Mouse (Mus musculus) common myeloid progenitor, adult 5-6 weeks (primary cell): ENCODE data around the gene Tmem259. TPM values are rescaled to one million over a fixed set of nuclear protein-coding genes. Genes with fewer than 3 reads are reported as not detected.

Source experiments
- ATAC-seq: replicated peaks from 2 replicates; pipeline ENCODE4 v1.8.0; 2016; ENCODE audit warnings: low read depth, mild to moderate bottlenecking, moderate TSS enrichment, inconsistent platforms; ENCODE audit not compliant: poor library complexity, severe bottlenecking
- total RNA-seq: library from RNA; stranded (forward); fragments of 200-1000, 187-1606 nt; gene quantifications from 2 replicates; pipeline ENCODE4 v1.2.3, GENCODE M21; 2017

The Tmem259 gene
- total RNA-seq, 1 experiment from 2014 or later: 56.7 TPM

DNA sequence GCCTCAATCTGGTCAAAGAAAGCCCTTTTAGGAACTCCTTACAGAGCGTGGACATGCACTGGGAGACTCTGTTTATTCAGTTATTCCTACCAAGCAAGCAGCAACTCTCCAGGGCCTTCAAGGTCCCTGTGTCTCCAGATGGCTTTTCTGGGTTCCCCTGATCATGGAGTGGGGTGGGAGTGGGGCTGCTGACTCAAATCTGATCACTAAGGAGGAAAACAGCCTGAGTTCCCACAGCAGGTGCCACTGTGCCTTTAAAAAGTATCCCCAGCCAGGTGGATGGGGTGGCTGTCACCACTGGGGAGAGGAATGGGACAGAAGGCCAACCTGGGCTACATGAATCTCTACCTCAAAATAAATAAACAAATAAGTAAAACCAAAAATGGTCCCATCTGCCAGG, 41.1 kb downstream of the Tmem259 start:
- ATAC-seq: no peak

DNA sequence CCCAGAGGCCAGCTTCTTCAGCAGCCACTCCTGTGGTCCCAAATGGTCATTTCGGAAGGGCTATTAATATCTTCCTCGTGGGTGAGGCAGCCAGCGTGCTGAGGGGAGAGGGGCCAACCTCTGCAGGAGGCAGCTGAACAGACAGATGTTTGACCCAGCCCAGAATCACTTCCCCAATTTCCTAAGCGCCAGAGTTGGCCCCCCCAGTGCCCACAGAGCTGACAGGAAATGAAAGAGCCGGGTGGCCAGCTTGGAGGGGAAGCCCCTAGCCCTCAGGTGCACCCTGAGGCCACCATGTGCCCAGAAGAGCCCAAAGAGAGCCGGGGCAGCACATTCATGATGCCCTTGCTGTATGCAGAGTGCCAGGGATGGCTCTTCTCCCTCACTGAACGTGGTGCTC, 43.4 kb downstream of the Tmem259 start:
- ATAC-seq: peak; percentile 53

DNA sequence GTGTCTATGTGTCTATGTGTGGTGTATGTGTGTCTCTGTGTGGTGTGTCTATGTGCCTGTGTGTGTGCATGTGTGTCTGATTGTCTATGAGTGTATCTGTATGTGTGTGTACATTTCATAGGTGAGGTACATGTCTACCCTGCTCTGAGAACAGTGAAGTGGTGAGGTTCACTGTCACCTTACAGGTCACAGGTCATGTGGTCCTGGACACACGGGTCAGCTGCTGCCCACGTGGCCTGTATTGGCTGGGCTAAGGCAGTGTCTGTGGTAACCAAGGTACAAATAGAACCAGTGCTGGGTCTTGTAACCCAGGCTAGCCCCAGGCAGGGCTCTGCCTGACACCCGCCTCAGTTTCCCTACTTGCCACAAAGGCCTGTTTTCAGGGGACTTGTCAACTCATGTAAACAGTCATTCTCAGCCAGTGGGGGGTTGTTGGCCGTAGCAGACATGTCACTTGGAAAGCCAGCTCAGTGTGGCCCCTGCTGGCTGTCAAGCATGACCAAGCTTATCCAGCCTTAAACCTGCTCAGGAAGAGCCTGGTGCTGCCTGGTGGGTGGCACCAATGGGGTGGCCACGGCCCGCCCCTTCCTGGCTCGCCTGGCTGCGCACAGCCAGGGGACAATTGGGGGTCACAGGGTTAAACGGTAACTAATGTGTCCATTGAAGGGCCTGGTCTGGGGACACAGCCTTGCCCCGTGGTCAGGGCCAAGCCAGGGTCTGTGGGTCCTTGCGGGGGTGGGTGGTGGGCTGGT, 46.2 kb downstream of the Tmem259 start:
- ATAC-seq: peak; percentile 23; the same call in 1 of the 2 replicates

DNA sequence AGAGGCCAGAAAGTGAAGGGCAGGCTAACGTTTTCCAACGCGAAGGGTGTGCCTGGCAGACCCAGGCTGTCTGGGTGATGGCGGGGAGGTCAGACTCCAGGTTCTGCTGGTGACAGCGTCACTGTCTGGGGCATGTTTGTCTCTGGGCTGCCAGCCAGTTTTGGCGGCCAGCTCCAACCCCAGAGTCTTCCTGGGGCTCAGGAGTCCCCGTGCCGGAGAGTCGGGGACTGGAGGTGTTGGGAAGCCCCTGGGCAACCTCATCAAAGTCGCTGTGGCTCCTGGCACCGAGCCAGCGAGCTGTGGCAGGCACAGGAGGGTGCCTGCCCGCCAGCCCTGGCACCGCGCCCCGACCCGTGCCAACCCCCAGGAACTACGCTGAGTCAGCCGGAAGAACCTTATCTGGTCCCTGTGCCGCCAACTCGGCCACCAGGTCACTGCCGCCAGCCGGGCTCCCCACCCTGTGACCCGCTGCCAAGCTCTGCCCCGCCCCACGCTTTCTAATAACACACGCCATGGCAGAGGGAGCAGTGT, 47.2 kb downstream of the Tmem259 start:
- peak; percentile 67 for ATAC-seq

DNA sequence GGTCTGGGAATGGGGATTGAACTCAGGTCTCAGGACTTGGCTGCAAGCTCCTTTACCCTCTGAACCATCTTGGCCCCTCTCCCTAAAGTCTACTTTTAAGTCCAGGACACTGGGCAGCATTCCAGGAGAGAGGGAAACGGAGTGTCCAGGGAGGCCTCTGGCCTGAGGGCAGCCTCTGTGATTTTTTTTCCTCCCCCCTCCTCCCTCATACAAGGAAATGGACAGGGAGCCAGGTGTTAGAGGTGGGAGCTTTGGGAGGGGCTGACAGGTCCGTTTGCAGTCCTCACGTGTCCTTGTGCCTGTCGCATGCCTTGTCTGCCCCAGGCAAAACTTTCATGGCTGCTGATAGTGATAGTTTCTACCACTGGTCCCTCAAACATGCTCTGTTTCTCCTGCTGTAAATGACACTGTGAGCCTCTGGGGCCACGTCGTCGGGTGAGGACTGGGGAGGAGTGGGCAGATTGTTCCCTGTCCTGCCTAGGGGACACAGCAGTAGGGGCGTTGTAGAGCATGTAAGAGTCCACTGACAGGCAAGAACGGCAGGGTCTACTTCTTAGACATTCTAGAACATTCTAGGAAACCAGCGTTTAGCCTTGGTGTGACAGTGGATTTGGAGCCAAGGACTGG, 47.7 kb downstream of the Tmem259 start:
- peak; percentile 1; the same call in 1 of the 2 replicates for ATAC-seq

DNA sequence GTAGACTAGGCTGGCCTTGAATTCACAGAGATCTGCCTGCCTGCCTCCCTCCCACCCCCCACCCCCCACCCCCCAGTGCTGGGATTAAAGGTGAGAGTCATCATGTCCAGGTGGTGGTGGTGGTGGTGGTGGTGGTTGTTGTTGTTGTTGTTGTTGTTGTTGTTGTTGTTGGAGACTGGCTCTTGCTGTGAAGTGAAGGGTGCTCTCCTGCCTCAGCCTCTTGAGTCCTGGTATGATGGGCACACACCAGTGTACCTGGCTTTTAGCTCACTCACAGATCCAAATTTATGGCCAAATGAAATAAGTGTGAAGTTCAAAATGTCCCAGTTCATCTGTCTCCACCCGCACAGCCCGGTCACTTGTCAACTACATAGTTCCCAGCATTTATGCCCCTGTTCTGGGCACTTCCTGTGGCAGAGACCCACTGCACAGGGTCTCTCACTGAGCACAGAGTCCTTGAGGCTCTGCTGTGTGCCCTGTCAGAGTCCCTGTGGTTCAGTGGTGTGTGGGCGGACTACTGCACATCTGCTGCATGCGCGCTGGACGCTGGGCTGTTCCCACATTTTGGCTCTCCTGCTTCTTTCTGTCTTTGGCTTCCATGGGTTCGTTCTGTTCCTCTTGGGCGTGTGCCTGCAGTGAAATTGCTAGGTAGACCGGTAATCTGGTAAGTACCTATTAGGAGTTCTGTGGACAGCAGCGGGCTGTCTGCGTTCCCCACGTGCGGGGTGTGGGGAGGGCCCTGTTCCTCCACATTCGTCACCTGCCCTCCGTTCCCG, 49.1 kb downstream of the Tmem259 start:
- no peak for ATAC-seq

DNA sequence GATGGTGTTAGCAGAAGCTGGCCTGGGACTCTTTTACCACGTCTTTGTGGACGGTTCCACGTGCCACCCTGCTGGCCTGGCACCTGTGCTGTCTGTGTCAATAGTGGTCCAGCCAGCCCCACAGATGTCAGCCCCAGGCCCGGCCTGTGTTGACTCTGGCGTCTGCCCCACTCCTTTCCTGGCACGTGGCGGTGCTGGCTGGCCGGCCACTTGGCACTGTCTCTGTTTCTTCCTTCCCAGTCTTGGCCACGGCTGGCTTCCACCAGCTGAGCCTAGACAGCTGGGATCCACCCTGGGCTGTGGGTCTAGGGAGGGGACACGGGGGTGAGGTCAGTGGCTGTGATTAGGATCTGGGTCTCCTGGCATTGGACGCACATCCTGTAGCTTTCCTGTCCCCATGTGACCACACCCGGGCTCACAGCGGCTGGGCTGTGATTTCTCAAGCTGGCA, 49.8 kb downstream of the Tmem259 start:
- ATAC-seq: no peak

DNA sequence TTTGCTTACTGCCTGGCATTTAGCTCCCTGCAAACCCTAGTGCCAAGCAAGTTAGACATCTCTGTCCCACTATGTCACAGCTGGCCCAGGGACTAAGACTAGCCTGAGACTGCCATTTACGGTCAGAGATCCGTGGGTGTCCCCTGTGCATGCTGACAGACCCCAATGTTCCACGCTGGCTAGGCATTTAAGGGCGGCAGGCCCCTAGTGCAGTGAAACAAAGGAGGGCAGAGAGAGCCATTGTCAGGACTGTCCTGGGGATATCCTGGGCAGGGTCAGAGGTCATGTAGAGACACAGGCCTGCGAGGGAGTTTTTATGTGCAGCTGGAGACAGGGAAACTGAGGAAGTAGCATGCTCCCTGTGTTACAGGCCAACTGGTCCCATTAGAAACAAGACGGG, 50.3 kb downstream of the Tmem259 start:
- no peak for ATAC-seq

DNA sequence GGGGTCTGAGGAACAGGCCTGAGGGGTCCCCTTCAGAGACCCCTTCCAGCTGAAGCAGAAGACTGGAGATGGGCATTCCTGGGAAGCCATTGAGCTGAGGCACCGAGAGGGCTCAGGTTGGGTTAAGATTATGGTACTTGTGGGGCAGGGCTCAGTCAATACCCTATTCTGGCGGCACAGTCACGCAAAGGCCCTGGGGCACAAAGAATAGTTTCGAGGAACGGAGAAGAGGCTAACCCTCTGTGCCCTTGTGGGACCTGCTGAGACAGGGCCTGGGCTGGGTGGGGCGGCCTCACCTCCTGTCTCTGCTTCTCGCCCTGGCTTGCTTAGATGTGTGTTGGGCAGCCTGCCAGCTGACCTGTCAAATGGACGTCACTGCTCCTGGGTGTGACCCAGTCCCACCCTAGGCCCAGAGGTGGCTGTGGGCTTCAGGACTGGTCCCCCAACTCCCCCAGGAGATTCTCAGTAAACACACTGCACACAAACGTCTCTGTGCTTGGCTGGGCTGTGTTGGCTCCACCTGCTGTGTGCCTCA, 50.9 kb downstream of the Tmem259 start:
- no peak for ATAC-seq

DNA sequence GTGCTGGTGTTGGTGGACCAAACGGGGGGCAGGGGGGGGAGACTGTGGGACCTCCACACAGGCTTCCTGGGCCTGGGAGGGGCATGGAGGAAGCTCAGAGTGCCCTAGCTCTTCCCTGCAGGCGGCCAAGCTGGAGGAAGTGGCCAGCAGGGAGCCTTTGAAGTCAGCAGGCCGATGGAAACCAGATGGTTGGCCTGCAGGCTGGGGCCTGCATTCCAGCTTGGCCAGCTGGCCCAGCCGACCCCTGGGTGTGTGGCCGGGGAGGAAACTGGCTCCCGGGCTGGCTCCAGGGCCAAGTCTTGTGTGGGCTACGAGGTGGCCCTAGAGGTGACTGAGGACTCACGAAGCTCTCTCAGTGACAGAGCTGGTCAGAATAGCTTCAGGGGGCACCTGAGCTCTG, 51.4 kb downstream of the Tmem259 start:
- ATAC-seq: no peak

DNA sequence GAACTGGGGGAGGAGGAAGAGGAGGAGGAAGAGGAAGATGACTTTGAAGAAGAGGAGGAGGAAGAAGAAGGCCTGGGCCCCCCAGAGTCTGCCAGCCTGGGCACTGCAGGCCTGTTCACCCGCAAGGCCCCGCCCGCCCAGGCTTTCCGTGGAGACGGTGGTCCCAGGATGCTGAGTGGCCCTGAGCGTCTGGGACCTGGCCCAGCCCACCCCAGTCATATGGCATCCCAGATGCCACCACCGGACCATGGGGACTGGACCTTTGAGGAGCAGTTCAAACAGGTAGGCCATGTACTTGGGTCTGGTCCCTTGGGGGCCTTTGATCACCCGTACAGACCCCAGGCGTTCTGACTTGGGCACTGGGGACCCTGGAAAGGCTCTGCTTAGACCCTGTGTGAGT, 52.3 kb downstream of the Tmem259 start:
- ATAC-seq: no peak

DNA sequence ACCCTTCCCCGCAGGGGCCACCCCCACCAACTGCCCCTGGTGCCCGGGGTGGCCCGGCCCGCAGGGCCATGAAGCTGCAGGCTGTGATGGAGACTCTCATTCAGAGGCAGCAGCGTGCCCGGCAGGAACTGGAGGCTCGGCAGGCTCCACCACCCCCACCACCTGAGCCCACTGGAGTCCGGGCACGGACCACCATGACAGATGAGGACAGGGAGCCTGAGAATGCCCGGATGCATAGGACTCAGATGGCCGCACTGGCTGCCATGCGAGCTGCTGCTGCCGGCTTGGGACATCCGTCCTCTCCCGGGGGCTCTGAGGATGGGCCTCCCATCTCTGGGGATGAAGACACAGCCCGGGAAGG, 53.3 kb downstream of the Tmem259 start:
- ATAC-seq: no peak

DNA sequence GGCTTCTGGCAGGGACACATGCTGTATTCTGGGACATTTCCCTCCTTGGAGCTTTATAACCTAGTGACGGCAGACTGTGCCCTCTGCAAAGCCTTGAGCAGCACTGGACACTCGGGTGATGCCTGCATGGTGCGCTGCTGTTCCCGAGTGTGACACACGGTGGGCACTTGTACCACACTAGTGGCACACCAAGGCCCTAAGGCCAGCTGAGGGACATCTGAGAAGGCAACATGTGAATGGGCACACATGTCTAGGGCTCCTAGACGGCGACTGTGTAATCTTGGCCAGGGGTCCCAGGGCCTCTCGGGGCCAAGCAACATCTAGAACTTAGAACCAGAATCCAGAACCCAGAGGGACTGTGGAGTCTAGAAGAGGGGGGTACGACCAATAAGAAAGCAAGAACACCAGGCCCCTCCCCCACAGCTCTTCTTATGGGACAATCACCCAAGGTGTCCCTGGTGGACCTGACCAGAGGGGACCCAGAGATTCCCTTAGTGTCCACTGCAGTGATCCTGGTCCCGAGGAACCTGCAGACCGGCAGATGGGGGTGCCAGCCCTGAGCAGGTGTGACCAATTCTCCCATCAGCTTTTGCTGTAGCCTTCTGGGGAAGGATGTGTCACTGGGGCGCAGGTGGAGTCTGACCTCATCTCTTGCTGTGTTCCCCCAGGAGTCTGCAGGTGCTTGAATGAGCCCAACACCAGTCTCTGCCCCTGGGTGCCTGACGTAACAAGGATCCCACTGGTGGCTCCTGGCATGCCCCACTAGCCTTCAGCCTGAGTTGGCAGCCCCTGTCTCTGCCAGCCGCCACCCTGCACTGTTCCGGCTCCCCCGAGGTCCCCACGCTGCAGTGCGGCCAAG, 53.9 kb downstream of the Tmem259 start:
- no peak for ATAC-seq

DNA sequence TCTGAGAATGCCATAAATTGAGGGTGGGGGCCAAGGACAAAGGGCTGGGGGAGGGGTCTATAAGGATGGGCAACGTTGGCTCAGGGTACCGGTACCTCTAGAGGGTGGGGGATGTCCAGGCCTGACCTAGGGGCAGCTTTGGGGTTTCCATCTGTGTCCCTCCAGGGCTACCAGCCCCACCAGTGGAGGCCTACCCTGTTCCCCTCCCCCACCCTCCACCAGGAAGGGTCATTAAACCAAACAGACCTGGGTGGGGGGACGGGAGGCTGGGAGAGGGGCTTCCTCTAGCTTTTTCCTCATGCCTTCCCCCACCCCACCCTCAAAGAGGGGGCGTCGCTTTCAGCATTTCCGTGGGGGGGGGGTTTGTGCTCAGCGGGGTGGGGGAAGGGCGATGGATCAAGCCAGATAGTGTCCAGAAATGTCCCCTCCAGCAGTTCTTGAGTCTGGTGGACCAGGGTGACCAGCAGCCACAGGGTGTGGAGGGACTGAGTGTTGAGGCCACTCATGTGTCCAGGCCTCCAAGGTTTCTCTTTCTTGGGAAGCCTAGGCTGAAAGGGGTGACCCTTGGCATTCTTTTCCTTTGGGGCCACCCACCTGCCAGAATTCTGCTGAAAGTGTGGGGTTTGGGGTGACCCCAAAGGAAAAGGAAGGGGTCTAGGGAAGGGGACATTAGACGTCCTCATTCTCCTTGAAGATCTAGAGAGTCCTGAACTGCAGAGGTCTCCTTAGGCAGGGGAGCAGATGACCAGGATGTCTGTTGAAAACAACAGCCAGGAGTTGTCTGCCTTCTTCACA, 55.0 kb downstream of the Tmem259 start:
- no peak for ATAC-seq

DNA sequence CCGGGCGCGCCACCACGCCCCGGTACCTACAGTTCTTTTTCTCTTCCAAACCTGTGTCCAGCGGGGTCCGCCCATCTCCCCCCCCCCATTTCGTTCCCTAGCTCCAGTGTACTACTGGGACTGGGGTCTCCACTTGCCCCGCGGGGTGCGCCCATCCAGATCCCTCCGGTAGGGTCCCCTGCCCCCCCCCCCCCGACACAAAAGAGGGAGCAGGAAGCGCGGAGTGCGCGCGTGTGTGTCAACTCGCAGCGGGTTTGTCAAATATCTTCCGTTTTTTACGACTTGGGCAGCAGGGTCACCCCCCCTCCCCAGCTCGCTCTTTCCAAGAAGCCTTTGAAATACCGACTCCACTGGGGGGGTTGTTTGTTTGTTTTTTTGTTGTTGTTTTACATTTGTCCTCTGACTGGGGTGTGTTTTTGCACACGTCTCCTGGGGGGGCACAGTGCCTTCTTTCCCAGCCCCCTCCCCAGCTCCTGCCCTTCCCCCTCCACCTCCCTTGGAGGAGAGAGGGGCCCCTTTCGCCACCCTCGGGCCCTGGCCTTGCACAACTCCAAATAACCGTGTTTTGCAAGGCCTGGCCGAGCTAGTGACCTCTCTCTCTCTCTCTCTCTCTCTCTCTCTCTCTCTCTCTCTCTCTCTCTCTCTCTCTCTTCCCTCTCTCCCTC, 56.0 kb downstream of the Tmem259 start:
- 0 out of 2 replicates have a peak, but pooled peaks have one; percentile 12 for ATAC-seq

DNA sequence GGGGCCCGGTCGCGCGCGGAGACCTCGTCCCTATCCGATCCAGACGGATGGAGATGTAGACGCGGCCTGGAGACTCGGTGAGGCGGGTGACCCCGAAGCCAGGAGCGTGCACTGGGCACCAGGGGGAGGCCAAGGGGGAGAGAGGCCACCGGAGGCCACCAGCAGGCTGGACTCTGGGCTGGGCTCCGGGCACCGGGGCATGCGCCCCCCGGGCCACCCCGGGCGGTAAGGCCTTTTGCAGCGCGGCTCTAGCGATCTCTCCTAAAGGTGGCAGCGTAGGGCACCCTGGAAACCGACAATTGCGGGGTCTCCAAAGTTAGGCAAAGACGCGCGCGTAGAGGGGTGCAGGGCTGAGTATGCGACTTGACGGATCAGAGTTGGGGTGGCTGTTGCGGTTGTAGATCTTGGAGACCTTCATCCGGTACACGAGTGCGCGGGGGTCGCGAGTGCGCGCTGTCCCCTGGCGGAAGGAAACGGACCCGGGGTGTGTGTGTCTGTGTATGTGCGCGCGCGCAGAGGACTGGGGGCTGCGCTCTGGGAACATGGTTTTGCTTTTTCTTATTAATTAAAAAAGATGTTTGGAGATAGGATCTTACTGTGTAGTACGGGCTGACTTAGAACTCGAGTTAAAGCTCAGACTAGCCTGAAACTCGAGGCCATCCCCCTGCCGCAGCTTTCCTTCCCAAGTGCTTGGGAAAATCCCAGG, 56.7 kb downstream of the Tmem259 start:
- peak; percentile 26 for ATAC-seq

DNA sequence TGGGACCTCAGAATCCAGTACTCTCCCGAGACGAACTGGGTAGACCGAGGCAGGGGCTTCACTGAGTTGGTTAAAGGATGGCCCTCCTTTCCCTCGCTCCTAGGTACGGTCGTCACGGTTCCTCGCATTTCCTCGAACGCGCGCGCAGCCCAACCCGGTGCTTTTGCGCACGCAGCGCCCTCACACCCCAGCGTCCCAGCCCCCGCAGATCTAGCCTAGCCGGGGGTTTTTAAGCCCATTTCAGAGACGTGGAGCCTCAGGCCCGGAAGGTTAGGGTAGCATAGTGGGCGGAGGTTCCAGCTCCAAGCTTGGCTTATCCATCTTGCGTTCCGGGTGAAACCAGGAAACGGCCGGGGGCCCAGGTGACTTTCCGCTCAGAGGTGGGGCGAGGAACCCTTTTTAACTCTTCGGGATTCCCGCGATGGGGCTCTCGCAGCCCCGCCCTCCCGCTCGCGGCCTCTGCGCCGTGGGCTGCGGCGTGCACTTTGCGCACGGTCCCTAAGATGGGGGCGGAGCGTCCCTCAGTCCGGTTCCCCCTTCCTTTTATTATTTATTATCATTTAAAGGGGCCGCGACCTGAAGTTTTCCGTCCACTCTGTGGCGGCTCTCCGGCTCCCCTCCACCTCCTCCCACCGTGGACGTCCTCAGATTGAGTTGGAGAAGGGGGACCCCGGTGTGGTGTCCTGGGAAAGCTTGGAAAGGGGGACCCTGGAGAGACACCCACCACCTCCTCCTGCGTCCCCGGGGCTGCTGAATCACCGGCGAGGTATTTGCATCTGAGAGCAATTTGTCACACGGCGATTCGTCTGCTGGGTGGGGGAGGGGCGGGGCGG, 57.4 kb downstream of the Tmem259 start, which contains the start of gene Arid3a:
Gene Arid3a, plus strand, starts transcription at position 553 of the 833 bp plus-strand sequence.
- ATAC-seq: peak; percentile 61
